Mouse (Mus musculus) embryo, embryonic 9.5 days (tissue): ENCODE data around the gene Pklr.
"Not testable (repeated sequence)": the region's sequence is repeated elsewhere in the genome, so short reads cannot be mapped to it uniquely, and the experiment has no call there.

Experiments
- DNase-seq: peaks from one replicate; pipeline ENCODE4 v3.0.0-alpha.2; 2017; ENCODE audit errors: extremely low spot score

Pklr gene

DNA sequence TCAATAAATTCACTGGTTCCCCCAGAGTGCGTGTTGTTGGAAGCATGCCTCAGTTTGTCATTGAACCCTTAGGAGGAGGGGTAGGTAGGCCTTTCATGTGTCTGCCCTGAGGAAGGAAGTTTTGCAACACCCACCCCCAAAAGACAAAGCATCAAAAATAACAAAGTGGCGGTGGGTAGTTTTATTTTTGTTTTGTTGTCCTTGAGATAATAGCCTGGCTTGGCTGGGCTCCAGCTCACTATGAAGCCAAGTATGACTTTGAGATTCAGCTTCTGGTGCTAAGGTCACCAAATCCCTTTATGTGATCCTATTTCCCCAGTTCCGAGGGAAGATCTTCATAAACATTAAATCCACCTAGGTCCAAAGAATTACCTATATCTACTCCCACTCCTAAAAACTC lies 11.7 kb upstream of the Pklr start:
- no peak for DNase-seq

- no peak for DNase-seq
Observed at GRCm38 (mm10) chr3:89125981-89126380, 10.0 kb upstream of the Pklr start.

DNA sequence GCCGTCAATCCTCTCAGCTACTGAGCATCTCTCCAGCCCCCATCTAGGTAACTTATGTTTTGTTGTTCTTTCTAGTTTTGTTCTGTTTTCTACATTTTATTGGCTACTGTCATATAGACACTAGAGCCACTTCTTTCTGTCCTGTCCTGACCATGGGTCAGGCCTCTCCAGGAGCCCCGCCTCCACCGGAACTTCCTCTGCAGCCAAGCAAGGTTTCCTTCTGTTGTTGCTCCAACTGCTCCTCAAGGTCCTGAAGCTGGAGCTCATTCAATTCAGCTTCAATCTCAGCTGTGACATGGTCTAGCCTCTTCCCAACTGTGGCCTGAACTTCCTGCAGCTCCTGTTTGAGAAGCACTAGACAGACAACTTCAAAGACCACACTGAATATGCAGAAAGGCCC lies 6.0 kb upstream of the Pklr start:
- no peak for DNase-seq

DNA sequence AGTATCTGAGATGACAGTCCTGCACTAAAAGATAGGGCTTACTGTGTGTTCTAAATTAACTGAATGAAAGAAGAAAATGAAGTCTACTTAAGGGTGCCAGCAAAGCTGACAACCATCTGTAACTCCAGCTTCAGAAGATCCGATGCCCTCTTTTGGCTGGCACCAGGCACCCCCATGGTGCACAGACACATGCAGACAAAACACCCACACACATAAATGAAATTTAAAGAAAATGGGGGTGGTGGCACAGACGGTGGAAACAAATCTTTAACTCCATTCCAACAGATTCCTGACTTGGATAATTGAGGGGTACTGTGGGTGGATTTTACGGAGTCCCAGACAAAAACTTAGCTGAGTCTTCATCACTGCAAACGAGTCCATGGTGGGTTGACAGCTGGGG lies 4.1 kb upstream of the Pklr start:
- DNase-seq: no peak

DNA sequence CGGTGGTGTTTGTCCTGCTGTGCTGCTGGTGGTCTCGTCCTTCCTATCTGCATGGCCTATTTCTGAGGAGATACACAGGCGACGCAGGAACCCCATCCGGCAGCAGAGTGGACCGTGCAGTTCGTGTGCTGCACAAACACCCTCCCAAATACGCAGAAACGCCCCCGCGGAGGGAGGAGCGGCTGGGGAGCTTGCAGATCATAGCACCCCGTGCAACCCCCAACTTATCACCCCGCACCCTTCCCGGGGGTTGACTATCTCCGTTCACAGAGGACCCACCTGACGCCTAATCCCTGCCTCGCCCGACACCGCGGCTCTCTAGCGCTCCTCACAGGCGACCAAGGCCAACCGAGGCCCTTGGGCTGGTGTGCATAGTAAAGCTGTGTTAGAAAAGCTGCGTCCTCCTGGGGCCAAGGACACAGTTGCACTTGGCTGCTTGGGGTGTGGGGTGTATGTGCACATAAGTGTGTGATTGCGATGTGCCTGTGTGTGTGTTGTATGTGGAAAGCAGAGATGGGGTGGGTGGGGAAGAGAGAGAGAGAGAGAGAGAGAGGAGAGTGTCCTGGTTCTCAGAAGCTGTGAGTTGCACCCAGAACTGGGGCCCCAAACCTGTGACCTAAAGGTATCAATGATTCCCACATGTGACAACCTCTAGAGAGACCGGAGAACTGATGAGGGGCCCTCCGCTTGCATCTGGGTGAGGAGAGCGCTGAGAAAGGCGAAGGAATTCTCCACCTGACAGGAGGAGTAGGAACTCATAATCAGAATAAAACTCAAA lies 3.5 kb upstream of the Pklr start:
- DNase-seq: peak; percentile 40

GRCm38 (mm10) chr3:89133063-89133450 lies 2.9 kb upstream of the Pklr start:
- no peak for DNase-seq

GRCm38 (mm10) chr3:89133752-89134151 lies 2.2 kb upstream of the Pklr start:
- no peak for DNase-seq

- peak; percentile 31 for DNase-seq
Observed at GRCm38 (mm10) chr3:89136365-89136764, 423 bp downstream of the Pklr start.

GRCm38 (mm10) chr3:89144821-89145220 lies 8.9 kb downstream of the Pklr start:
- no peak for DNase-seq

DNA sequence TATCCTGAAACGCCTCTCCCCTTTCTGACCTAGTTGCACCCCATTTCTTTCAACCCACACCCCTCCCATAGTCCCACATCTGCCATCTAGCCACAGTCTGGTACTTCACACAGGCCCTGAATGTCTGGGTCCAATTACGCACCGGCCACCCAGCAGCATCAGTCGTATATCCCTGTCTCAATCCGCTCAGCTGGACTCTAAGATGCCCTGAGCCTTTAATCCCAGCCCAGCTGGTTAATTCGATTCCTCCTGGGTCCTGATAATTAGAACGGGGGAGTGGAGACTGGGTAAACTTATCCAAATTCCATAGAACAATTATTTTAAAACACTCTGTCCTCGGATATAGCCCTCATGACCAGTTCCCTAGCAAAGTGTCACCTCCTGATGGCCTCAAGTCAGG lies 9.6 kb downstream of the Pklr start:
- no peak for DNase-seq

- peak; percentile 21 for DNase-seq
Observed at GRCm38 (mm10) chr3:89147101-89147978, 11.4 kb downstream of the Pklr start.

- DNase-seq: no peak
Observed at GRCm38 (mm10) chr3:89147979-89148311, 12.0 kb downstream of the Pklr start.

DNA sequence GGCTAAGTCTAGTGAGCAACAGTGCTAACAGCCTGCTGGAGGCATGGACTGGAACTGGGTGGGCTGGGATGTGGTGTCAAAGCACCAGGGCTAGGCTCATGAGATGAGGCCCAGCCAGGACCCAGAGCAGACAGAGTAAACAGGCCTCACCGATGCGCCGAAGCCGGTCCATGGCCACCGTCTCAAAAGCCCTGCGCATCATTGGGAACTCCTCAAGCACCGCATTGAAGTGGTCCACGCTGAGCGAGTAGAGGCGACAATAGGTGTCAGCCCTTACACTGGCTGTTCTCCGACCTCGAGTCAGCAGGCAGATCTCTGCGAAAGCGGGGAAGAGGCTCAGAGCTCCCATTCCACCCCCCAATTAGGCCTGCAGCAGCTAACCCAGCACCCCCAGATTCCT lies 12.6 kb downstream of the Pklr start:
- DNase-seq: no peak

DNA sequence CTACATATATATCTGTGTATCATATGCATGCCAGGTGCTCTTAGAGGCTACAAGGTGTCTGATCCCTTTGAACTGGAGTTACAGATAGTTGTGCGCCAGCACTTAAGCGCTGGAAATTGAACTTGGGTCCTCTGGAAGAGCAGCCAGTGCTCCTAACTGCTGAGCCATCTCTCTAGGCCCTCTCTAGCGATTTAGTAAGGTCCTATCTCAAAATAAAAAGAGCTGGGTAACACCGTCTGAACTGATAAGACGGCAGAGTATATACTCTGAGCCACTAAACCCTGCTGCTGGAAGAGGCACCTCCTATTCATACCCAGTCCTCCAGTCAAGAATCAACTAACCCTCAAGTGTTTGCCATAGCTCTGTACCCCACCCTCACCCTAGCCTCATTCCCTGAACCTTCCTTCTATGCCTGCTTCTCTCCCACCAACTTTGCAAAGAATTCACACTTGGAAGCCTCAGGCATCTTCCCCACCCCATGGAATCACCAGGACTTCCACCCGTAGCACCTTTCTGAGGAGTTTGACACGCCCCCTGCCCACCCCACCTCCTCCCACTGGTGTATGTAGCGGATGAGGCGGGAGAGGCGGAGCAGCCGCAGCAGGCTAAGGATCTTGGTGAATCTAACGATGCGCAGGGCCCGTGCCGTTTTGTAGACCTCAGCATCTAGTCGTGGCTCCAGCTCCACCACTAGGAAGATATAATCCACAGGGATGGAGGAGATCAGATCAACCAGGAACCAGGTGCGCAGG lies 16.3 kb downstream of the Pklr start:
- no peak for DNase-seq

GRCm38 (mm10) chr3:89156951-89157350 lies 21.0 kb downstream of the Pklr start:
- no peak for DNase-seq

- DNase-seq: no peak
Observed at GRCm38 (mm10) chr3:89158651-89159050, 22.7 kb downstream of the Pklr start.

GRCm38 (mm10) chr3:89159211-89159610 lies 23.3 kb downstream of the Pklr start:
- peak; percentile 79 for DNase-seq

- DNase-seq: peak; percentile 82
Observed at GRCm38 (mm10) chr3:89159616-89160344, 23.8 kb downstream of the Pklr start, which contains the start of gene Hcn3. Gene Hcn3, minus strand, starts transcription at chr3:89160196.

- DNase-seq: not testable (repeated sequence)
Observed at GRCm38 (mm10) chr3:89161207-89161606, 25.3 kb downstream of the Pklr start.

- DNase-seq: no peak
Observed at GRCm38 (mm10) chr3:89161786-89162185, 25.8 kb downstream of the Pklr start.

DNA sequence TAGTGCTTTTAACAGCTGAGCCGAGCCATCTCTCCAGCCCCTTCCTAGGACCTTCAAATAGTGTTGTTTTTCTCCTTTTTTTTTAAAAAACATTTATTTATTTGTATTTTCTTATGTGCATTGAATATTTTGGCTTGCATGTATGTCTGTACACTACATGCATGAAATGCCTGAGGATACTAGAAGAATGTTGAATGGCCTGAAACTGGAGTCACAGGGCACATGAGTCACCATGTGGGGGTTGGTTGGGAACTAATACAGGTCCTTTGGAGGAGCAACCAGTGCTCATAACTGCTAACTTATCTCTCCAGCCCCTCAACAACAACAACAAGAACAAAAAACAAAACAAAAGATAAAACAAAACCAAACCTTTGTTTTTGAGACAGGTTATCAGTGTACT lies 27.2 kb downstream of the Pklr start:
- DNase-seq: no peak
